Mouse (Mus musculus): ENCODE measurements around the gene Inpp4b. TPM values are rescaled to one million over a fixed set of nuclear protein-coding genes. Genes with fewer than 3 reads are reported as not detected.

Inpp4b gene
- polyA plus RNA-seq, 1 experiment from 2014 or later: 9.1 TPM

GRCm38 (mm10) chr8:81855009-81855408 lies 512.7 kb downstream of the Inpp4b start:
- no peak for TF ChIP-seq CTCF (IDR thresholded peaks at IDR 0.05; ENCODE audit: low read depth)
- Histone ChIP-seq H3K4me3 (replicated peaks; ENCODE audit: low read depth, low read length) (no peak overlapping the region), H3K4me1 (replicated peaks; ENCODE audit: insufficient read depth, low read length) (no peaks in the 10 kb centered on the region), H3K9ac (ENCODE audit: low read depth, low read length) (no peak overlapping the region), H3K9me3 (replicated peaks; ENCODE audit: low read length) (no peaks in the 10 kb centered on the region), H3K4me2 (ENCODE audit: low read length) (no peak overlapping the region), H3K27me3 (ENCODE audit: insufficient read depth, low read length) (no peaks in the 10 kb centered on the region), H3K27ac (no peak overlapping the region), H3K36me3 (ENCODE audit: insufficient read depth, low read length) (no peaks in the 10 kb centered on the region)
- DNase-seq (ENCODE audit: low spot score) (no peak), ATAC-seq (replicated peaks; ENCODE audit: low FRiP score, low read depth) (no peak)
- WGBS: 91% methylated on average over 1 of the region's 1 CpGs

GRCm38 (mm10) chr8:81856120-81856519 lies 513.8 kb downstream of the Inpp4b start:
- DNase-seq (ENCODE audit: low spot score): peak; percentile 30
- no peak overlapping the region for H3K27ac ChIP-seq
- H3K4me1 ChIP-seq (replicated peaks; ENCODE audit: insufficient read depth, low read length): no peaks in the 10 kb centered on the region
- H3K36me3 ChIP-seq (ENCODE audit: insufficient read depth, low read length): no peaks in the 10 kb centered on the region
- H3K27me3 ChIP-seq (ENCODE audit: insufficient read depth, low read length): no peaks in the 10 kb centered on the region
- no peak for ATAC-seq (replicated peaks; ENCODE audit: low FRiP score, low read depth)
- H3K9me3 ChIP-seq (replicated peaks; ENCODE audit: low read length): no peaks in the 10 kb centered on the region
- no peak for TF ChIP-seq CTCF (IDR thresholded peaks at IDR 0.05; ENCODE audit: low read depth)
- no peak overlapping the region for H3K4me2 ChIP-seq (ENCODE audit: low read length)
- WGBS: 57% methylated on average over 4 of the region's 4 CpGs
- no peak overlapping the region for H3K9ac ChIP-seq (ENCODE audit: low read depth, low read length)
- H3K4me3 ChIP-seq (replicated peaks; ENCODE audit: low read depth, low read length): no peak overlapping the region

- Histone ChIP-seq H3K4me1 (replicated peaks; ENCODE audit: insufficient read depth, low read length) (no peaks in the 10 kb centered on the region), H3K36me3 (ENCODE audit: insufficient read depth, low read length) (no peaks in the 10 kb centered on the region), H3K9ac (ENCODE audit: low read depth, low read length) (no peak overlapping the region), H3K4me2 (ENCODE audit: low read length) (no peak overlapping the region), H3K27me3 (ENCODE audit: insufficient read depth, low read length) (no peaks in the 10 kb centered on the region), H3K27ac (no peak overlapping the region), H3K4me3 (replicated peaks; ENCODE audit: low read depth, low read length) (no peak overlapping the region), H3K9me3 (replicated peaks; ENCODE audit: low read length) (no peaks in the 10 kb centered on the region)
- WGBS: 37% methylated on average over 6 of the region's 6 CpGs
- no peak for TF ChIP-seq CTCF (IDR thresholded peaks at IDR 0.05; ENCODE audit: low read depth)
- ATAC-seq (replicated peaks; ENCODE audit: low FRiP score, low read depth): no peak
- no peak for DNase-seq (ENCODE audit: low spot score)
Measured at GRCm38 (mm10) chr8:81856608-81857007, 514.3 kb downstream of the Inpp4b start.

- Histone ChIP-seq H3K4me2 (ENCODE audit: low read length) (no peak overlapping the region), H3K36me3 (ENCODE audit: insufficient read depth, low read length) (no peaks in the 10 kb centered on the region), H3K9ac (ENCODE audit: low read depth, low read length) (no peak overlapping the region), H3K4me3 (replicated peaks; ENCODE audit: low read depth, low read length) (no peak overlapping the region), H3K4me1 (replicated peaks; ENCODE audit: insufficient read depth, low read length) (no peaks in the 10 kb centered on the region), H3K27ac (no peak overlapping the region), H3K27me3 (ENCODE audit: insufficient read depth, low read length) (no peaks in the 10 kb centered on the region), H3K9me3 (replicated peaks; ENCODE audit: low read length) (no peaks in the 10 kb centered on the region)
- no peak for TF ChIP-seq CTCF (IDR thresholded peaks at IDR 0.05; ENCODE audit: low read depth)
- WGBS: 83% methylated on average over 4 of the region's 4 CpGs
- DNase-seq (ENCODE audit: low spot score) (no peak), ATAC-seq (replicated peaks; ENCODE audit: low FRiP score, low read depth) (no peak)
Measured at GRCm38 (mm10) chr8:81858393-81858792, 516.0 kb downstream of the Inpp4b start.

GRCm38 (mm10) chr8:81859805-81860204 lies 517.4 kb downstream of the Inpp4b start:
- no peak for DNase-seq (ENCODE audit: low spot score)
- no peak for TF ChIP-seq CTCF (IDR thresholded peaks at IDR 0.05; ENCODE audit: low read depth)
- Histone ChIP-seq H3K27me3 (ENCODE audit: insufficient read depth, low read length) (no peaks in the 10 kb centered on the region), H3K4me2 (ENCODE audit: low read length) (no peak overlapping the region), H3K36me3 (ENCODE audit: insufficient read depth, low read length) (no peaks in the 10 kb centered on the region), H3K9ac (ENCODE audit: low read depth, low read length) (no peak overlapping the region), H3K27ac (no peak overlapping the region), H3K9me3 (replicated peaks; ENCODE audit: low read length) (no peaks in the 10 kb centered on the region), H3K4me1 (replicated peaks; ENCODE audit: insufficient read depth, low read length) (no peaks in the 10 kb centered on the region), H3K4me3 (replicated peaks; ENCODE audit: low read depth, low read length) (no peak overlapping the region)
- WGBS: 56% methylated on average over 1 of the region's 1 CpGs
- ATAC-seq (replicated peaks; ENCODE audit: low FRiP score, low read depth): no peak

- no peak for ATAC-seq (replicated peaks; ENCODE audit: low FRiP score, low read depth)
- Histone ChIP-seq H3K27ac (no peak overlapping the region), H3K4me2 (ENCODE audit: low read length) (no peak overlapping the region), H3K4me1 (replicated peaks; ENCODE audit: insufficient read depth, low read length) (no peaks in the 10 kb centered on the region), H3K36me3 (ENCODE audit: insufficient read depth, low read length) (no peaks in the 10 kb centered on the region), H3K9ac (ENCODE audit: low read depth, low read length) (no peak overlapping the region), H3K9me3 (replicated peaks; ENCODE audit: low read length) (no peaks in the 10 kb centered on the region), H3K27me3 (ENCODE audit: insufficient read depth, low read length) (no peaks in the 10 kb centered on the region), H3K4me3 (replicated peaks; ENCODE audit: low read depth, low read length) (no peak overlapping the region)
- no peak for DNase-seq (ENCODE audit: low spot score)
- 91% methylated on average over 8 of the region's 8 CpGs for WGBS
- no peak for TF ChIP-seq CTCF (IDR thresholded peaks at IDR 0.05; ENCODE audit: low read depth)
Measured at GRCm38 (mm10) chr8:81861311-81861710, 519.0 kb downstream of the Inpp4b start.

GRCm38 (mm10) chr8:81862738-81863137 lies 520.4 kb downstream of the Inpp4b start:
- H3K9me3 ChIP-seq (replicated peaks; ENCODE audit: low read length): no peaks in the 10 kb centered on the region
- no peak for ATAC-seq (replicated peaks; ENCODE audit: low FRiP score, low read depth)
- TF ChIP-seq CTCF (IDR thresholded peaks at IDR 0.05; ENCODE audit: low read depth): no peak

More at GRCm38 (mm10) chr8:81862738-81863137, 520.4 kb downstream of the Inpp4b start:
- Histone ChIP-seq H3K27me3 (ENCODE audit: insufficient read depth, low read length) (no peaks in the 10 kb centered on the region), H3K36me3 (ENCODE audit: insufficient read depth, low read length) (no peaks in the 10 kb centered on the region), H3K27ac (no peak overlapping the region), H3K9ac (ENCODE audit: low read depth, low read length) (no peak overlapping the region), H3K4me3 (replicated peaks; ENCODE audit: low read depth, low read length) (no peak overlapping the region), H3K4me1 (replicated peaks; ENCODE audit: insufficient read depth, low read length) (no peaks in the 10 kb centered on the region), H3K4me2 (ENCODE audit: low read length) (no peak overlapping the region)
- no peak for DNase-seq (ENCODE audit: low spot score)
